ENCODE assay signal across 8 mouse cellular contexts in genomic region chr4:152476427-152477023, GRCm38 (mm10). TPM values are rescaled to one million over a fixed set of nuclear protein-coding genes. Genes with fewer than 3 reads are reported as not detected.
DNase-seq lines count a peak whose midpoint lies in the region; ATAC-seq and TF ChIP-seq lines count a peak whose summit lies in the region.

Gene Nphp4, plus strand, starts transcription at chr4:152476706.

- ATAC-seq in lung, embryonic 14.5 days (ENCODE audit: insufficient read depth): no peak
- no peak for ATAC-seq in forebrain, embryonic 11.5 days (replicated peaks; ENCODE audit: low FRiP score)

- 3% methylated on average over 18 of the region's 18 CpGs for WGBS in lung, embryonic 14.5 days
- under 1% methylated on average over 18 of the region's 18 CpGs for WGBS in forebrain, embryonic 11.5 days

- no peak for DNase-seq in lung, embryonic 14.5 days
- no peak for DNase-seq in lung, postnatal 25 days (ENCODE audit: low spot score)
- peak; percentile 76 for DNase-seq in cerebellum, adult 11-12 months
- DNase-seq in forebrain, embryonic 11.5 days (ENCODE audit: low spot score): no peak
- peak in 1 of 2 experiments; percentile 61 for DNase-seq in left cerebral cortex, postnatal 10 days (ENCODE audit: extremely low spot score in 1 of 2, low spot score in 2 of 2)
- DNase-seq in naive thymus-derived CD4-positive, alpha-beta T cell, adult 2 months (ENCODE audit: low read depth): peak; percentile 40
- no peak for DNase-seq in Muller cell, postnatal 12 days (ENCODE audit: inconsistent ontology term)
- DNase-seq in ovary, adult 18-20 months (ENCODE audit: low spot score): no peak

- H3K27me3 ChIP-seq in lung, embryonic 14.5 days (ENCODE audit: insufficient read depth, low read length): peaks cover 13% of the 10 kb centered on the region; the same call in 1 of the 2 replicates
- peaks cover 8% of the 10 kb centered on the region; the same call in 1 of the 2 replicates for H3K27me3 ChIP-seq in forebrain, embryonic 11.5 days (ENCODE audit: control insufficient read depth, insufficient read depth, low read length)

- H3K9ac ChIP-seq in lung, embryonic 14.5 days: peak within 1 kb of the TSS; percentile 71
- H3K9ac ChIP-seq in forebrain, embryonic 11.5 days (ENCODE audit: low read length): peak within 1 kb of the TSS; percentile 90

- H3K9me3 ChIP-seq in lung, embryonic 14.5 days (ENCODE audit: low read depth, low read length): no peaks in the 10 kb centered on the region
- peaks cover 2% of the 10 kb centered on the region; the same call in 1 of the 2 replicates for H3K9me3 ChIP-seq in forebrain, embryonic 11.5 days (ENCODE audit: control insufficient read depth, low read length)

- H3K4me3 ChIP-seq in lung, embryonic 14.5 days (ENCODE audit: low read depth, low read length): peak within 1 kb of the TSS; percentile 59
- H3K4me3 ChIP-seq in forebrain, embryonic 11.5 days (ENCODE audit: low read depth, low read length): peak within 1 kb of the TSS; percentile 74

- no peak within 1 kb of the TSS for H3K27ac ChIP-seq in lung, embryonic 14.5 days (ENCODE audit: low read depth)
- H3K27ac ChIP-seq in forebrain, embryonic 11.5 days (ENCODE audit: low read depth, low read length): peak within 1 kb of the TSS; percentile 62; the same call in 1 of the 2 replicates

- no peaks in the 10 kb centered on the region for H3K4me1 ChIP-seq in lung, embryonic 14.5 days (ENCODE audit: insufficient read depth)
- H3K4me1 ChIP-seq in forebrain, embryonic 11.5 days (replicated peaks; ENCODE audit: control insufficient read depth, insufficient read depth, low read length): peaks cover 13% of the 10 kb centered on the region

- intact Hi-C loops in left cerebral cortex, postnatal 10 days (cut with DNase I): no loop called here

- no peaks in the 10 kb centered on the region for H3K36me3 ChIP-seq in lung, embryonic 14.5 days (ENCODE audit: insufficient read depth)
- H3K36me3 ChIP-seq in forebrain, embryonic 11.5 days (ENCODE audit: control insufficient read depth, insufficient read depth, low read length): no peaks in the 10 kb centered on the region

- TF ChIP-seq CTCF in lung, embryonic 14.5 days (IDR thresholded peaks at IDR 0.05; ENCODE audit: low read depth): no peak

- peak within 1 kb of the TSS; percentile 86 for H3K4me2 ChIP-seq in lung, embryonic 14.5 days
- peak within 1 kb of the TSS; percentile 81 for H3K4me2 ChIP-seq in forebrain, embryonic 11.5 days (ENCODE audit: low read depth, low read length, severe bottlenecking)

RNA-seq across cellular contexts. Expression of gene Nphp4, which starts in this region (rescaled TPM):
- polyA plus RNA-seq in lung, embryonic 14.5 days (2014; fragmentation: Nextera tagmentation; extraction: Ambion mirVana): 3.2 and 3.7 TPM in 2 replicates
- 5.9 and 7.6 TPM in 2 replicates for polyA plus RNA-seq in forebrain, embryonic 11.5 days (2014; fragmentation: Nextera tagmentation; extraction: Ambion mirVana)
- 10 to 100 TPM; 14.6 to 15.1 TPM for total RNA-seq in left cerebral cortex, postnatal 10 days (2021)

Comparison
In these comparisons a context has a peak if more than half of its experiments do, and no peak if none do; other contexts are left out.
1. DNase-seq: peak in cerebellum, adult 11-12 months (single experiment) and naive thymus-derived CD4-positive, alpha-beta T cell, adult 2 months (single experiment); none in lung, embryonic 14.5 days (single experiment), lung, postnatal 25 days (single experiment), forebrain, embryonic 11.5 days (single experiment), Muller cell, postnatal 12 days (single experiment) and ovary, adult 18-20 months (single experiment).